Mouse (Mus musculus) urinary bladder, postnatal 25 days (tissue): ENCODE measurements around the gene Gal3st2b.
"Not testable (repeated sequence)": the region's sequence is repeated elsewhere in the genome, so short reads cannot be mapped to it uniquely, and the experiment has no call there.

ENCODE experiments used
- DNase-seq: peaks from one replicate; pipeline ENCODE4 v3.0.0; 2022; ENCODE audit warnings: low spot score

Gene Gal3st2b

GRCm38 (mm10) chr1:93980932-93981331 is 62.8 kb downstream of the Gal3st2b start:
- not testable (repeated sequence) for DNase-seq

- DNase-seq = no peak
Measured at GRCm38 (mm10) chr1:93986167-93986566, 68.1 kb downstream of the Gal3st2b start.

- no peak for DNase-seq
Measured at GRCm38 (mm10) chr1:93988786-93989185, 70.7 kb downstream of the Gal3st2b start.

- DNase-seq = not testable (repeated sequence)
Measured at GRCm38 (mm10) chr1:93990209-93990608, 72.1 kb downstream of the Gal3st2b start, which contains the start of gene Gal3st2c. Gene Gal3st2c, plus strand, starts transcription at chr1:93990509.

GRCm38 (mm10) chr1:93991068-93991467 is 73.0 kb downstream of the Gal3st2b start:
- not testable (repeated sequence) for DNase-seq

GRCm38 (mm10) chr1:93991491-93991890 is 73.4 kb downstream of the Gal3st2b start:
- DNase-seq = not testable (repeated sequence)
